Mouse (Mus musculus): ENCODE results near the gene Glud1. TPM values are rescaled to one million over a fixed set of nuclear protein-coding genes. Genes with fewer than 3 reads are reported as not detected.
A peak's percentile ranks its signal among the peaks of the same experiment; 100 is the strongest.

Glud1 gene
- polyA plus RNA-seq, 1 experiment = 196 TPM

DNA sequence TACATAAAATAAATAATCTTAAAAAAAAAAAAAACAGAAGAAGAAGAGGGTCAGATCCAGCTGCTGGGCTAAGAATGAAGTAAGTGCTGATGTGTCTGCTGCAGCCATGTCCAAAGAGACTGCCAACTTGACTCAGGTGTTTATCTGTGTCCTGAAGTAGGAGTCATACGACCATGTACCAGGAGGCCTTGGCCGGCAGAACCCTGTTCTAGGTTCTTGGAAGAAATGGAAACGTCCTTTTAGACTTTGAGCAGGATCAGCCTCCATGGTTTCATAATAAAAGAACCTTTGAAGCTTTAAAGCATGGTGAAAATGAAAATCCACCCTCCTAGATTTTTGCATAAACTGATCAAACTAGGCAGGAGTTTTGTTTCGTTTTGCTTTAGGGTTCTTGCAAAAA lies 43.9 kb downstream of the Glud1 start:
- no peak for DNase-seq
- no peak overlapping the region for H3K27ac ChIP-seq (ENCODE audit: insufficient read depth, low read length)
- no peak overlapping the region for H3K4me3 ChIP-seq (replicated peaks; ENCODE audit: insufficient read depth, low read depth, low read length)
- no peaks in the 10 kb centered on the region for H3K27me3 ChIP-seq (ENCODE audit: control insufficient read depth, insufficient read depth, low read length)
- no peaks in the 10 kb centered on the region for H3K4me1 ChIP-seq (ENCODE audit: control insufficient read depth, insufficient read depth, low read length)
- 89% methylated on average over 4 of the region's 4 CpGs for WGBS
- TF ChIP-seq CTCF (IDR thresholded peaks at IDR 0.05; ENCODE audit: borderline replicate concordance, insufficient read depth, low read depth, low read length) (no peak), POLR2A (IDR thresholded peaks at IDR 0.05; ENCODE audit: borderline replicate concordance, insufficient read depth, low read length) (no peak)

DNA sequence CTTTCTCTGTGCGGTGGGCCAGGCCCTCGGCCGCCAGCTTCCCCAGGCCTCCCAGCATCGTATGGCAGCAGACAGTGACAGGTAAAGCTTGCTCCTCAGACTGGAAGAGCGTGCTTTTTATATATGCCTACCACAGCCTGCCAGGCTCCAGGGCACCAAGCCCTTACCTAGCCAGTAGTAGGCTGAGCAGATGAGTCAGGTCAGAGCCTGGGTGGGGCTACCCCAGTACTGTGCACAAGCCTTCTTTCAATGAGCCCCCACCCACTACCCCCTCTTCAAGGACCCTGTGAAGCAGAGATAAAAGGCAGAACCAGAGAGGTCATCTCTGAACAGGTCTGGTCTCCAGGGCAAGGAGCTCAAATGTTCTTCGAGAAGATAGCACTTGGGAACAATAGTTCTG lies 44.8 kb downstream of the Glud1 start, which contains the start of gene Fam25c:
TSS of gene Fam25c (minus strand) at position 133 of the 400 bp plus-strand sequence.
- no peak within 1 kb of the TSS for H3K4me3 ChIP-seq (replicated peaks; ENCODE audit: insufficient read depth, low read depth, low read length)
- H3K27ac ChIP-seq (ENCODE audit: insufficient read depth, low read length) = no peak within 1 kb of the TSS
- 84% methylated on average over 6 of the region's 6 CpGs for WGBS
- DNase-seq = no peak
- TF ChIP-seq CTCF (IDR thresholded peaks at IDR 0.05; ENCODE audit: borderline replicate concordance, insufficient read depth, low read depth, low read length) = no peak
- no peak for TF ChIP-seq POLR2A (IDR thresholded peaks at IDR 0.05; ENCODE audit: borderline replicate concordance, insufficient read depth, low read length)
- H3K4me1 ChIP-seq (ENCODE audit: control insufficient read depth, insufficient read depth, low read length) = no peaks in the 10 kb centered on the region
- no peaks in the 10 kb centered on the region for H3K27me3 ChIP-seq (ENCODE audit: control insufficient read depth, insufficient read depth, low read length)

DNA sequence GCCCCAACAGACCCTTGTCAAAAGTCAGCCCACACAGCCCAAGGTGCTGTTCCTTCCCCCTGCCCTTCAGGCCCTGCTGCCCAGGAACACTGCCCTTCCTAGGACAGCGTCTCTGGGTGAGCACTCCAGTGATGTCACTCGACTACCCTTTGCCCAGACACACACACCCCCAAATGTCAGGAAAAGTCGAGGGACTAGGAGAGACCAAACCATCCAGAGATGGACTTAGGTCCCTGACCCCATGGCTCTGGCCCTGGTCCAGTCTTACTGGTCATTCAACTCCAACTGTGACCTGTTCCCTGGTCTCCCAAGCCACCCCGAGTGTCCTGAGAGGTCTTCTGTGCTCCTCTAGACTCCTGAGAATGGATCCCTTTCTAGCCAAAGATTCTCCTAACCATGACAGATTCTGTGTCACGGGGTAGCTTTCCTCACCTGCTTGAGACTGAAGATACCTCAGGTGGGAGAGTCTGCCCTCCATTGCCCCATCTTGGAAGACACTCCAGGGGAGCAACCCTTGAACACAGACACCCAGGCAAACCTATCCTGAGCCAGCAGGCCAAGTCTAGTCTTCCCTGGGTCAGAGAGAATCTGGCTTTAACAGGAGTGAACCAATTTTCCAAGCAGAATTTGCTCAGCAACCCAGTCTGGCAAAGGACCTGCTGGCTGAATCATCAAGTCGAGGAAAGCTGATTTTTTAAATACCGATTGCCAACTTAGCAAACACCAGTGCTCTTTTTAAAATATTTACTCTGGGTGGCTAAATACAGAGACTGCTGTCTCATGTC lies 47.3 kb downstream of the Glud1 start:
- H3K4me1 ChIP-seq (ENCODE audit: control insufficient read depth, insufficient read depth, low read length) = no peaks in the 10 kb centered on the region
- DNase-seq = no peak
- TF ChIP-seq CTCF (IDR thresholded peaks at IDR 0.05; ENCODE audit: borderline replicate concordance, insufficient read depth, low read depth, low read length) (no peak), POLR2A (IDR thresholded peaks at IDR 0.05; ENCODE audit: borderline replicate concordance, insufficient read depth, low read length) (no peak)
- no peak overlapping the region for H3K27ac ChIP-seq (ENCODE audit: insufficient read depth, low read length)
- H3K4me3 ChIP-seq (replicated peaks; ENCODE audit: insufficient read depth, low read depth, low read length) = no peak overlapping the region
- WGBS = 77% methylated on average over 7 of the region's 7 CpGs
- no peaks in the 10 kb centered on the region for H3K27me3 ChIP-seq (ENCODE audit: control insufficient read depth, insufficient read depth, low read length)

DNA sequence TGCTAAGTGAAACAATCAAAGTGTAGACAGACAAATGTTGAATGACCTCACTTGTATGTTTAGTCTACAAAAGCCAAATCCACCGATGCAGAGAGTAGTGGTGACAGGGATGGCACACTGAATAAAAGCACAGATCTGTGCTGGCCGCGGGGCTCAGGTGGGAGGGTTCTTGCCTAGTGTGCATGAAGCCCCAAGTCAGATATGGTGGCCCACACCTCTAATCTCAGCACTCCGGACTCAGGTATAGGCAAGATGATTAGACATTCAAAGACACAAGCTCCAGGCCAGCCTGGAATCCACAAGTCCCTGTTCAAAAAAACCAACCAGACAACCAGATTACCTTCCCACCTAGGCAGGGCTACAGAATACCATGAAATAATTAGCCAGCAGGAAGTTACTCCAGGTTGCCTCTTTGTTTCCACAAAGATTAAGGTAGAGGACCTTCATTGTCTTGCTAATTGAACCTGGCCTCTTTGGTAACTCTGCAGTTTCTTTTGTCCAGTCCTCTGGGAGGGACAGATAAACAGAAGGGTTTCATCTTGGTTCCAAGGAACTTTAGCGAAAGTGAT lies 49.2 kb downstream of the Glud1 start:
- Histone ChIP-seq H3K27ac (ENCODE audit: insufficient read depth, low read length) (no peak overlapping the region), H3K27me3 (ENCODE audit: control insufficient read depth, insufficient read depth, low read length) (no peaks in the 10 kb centered on the region), H3K4me3 (replicated peaks; ENCODE audit: insufficient read depth, low read depth, low read length) (no peak overlapping the region), H3K4me1 (ENCODE audit: control insufficient read depth, insufficient read depth, low read length) (peaks cover 2% of the 10 kb centered on the region; the same call in 1 of the 2 replicates)
- TF ChIP-seq POLR2A (IDR thresholded peaks at IDR 0.05; ENCODE audit: borderline replicate concordance, insufficient read depth, low read length) (no peak), CTCF (IDR thresholded peaks at IDR 0.05; ENCODE audit: borderline replicate concordance, insufficient read depth, low read depth, low read length) (no peak)
- 62% methylated on average over 5 of the region's 5 CpGs for WGBS
- no peak for DNase-seq

DNA sequence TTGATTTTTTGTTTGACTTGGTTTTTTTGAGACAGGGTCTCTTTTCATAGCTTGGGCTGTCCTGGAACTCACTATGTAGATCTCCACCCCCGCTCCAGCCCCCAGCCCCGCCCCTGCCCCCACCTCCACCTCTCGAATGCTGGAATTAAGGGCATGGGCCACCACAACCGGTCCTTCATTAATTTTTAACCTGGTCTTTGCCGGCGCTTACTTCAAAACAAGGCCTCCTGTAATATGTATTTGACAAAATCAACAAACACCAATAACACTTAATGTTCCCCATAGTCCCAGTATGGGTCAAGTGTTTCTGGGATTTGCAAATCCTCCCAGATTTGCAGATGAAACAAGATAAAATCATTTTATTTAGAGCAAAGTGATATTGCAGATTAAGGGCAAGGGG lies 49.7 kb downstream of the Glud1 start:
- Histone ChIP-seq H3K27ac (ENCODE audit: insufficient read depth, low read length) (no peak overlapping the region), H3K4me3 (replicated peaks; ENCODE audit: insufficient read depth, low read depth, low read length) (no peak overlapping the region), H3K4me1 (ENCODE audit: control insufficient read depth, insufficient read depth, low read length) (peaks cover 2% of the 10 kb centered on the region; the same call in 1 of the 2 replicates), H3K27me3 (ENCODE audit: control insufficient read depth, insufficient read depth, low read length) (no peaks in the 10 kb centered on the region)
- no peak for DNase-seq
- 62% methylated on average over 6 of the region's 6 CpGs for WGBS
- TF ChIP-seq POLR2A (IDR thresholded peaks at IDR 0.05; ENCODE audit: borderline replicate concordance, insufficient read depth, low read length) (no peak), CTCF (IDR thresholded peaks at IDR 0.05; ENCODE audit: borderline replicate concordance, insufficient read depth, low read depth, low read length) (no peak)

DNA sequence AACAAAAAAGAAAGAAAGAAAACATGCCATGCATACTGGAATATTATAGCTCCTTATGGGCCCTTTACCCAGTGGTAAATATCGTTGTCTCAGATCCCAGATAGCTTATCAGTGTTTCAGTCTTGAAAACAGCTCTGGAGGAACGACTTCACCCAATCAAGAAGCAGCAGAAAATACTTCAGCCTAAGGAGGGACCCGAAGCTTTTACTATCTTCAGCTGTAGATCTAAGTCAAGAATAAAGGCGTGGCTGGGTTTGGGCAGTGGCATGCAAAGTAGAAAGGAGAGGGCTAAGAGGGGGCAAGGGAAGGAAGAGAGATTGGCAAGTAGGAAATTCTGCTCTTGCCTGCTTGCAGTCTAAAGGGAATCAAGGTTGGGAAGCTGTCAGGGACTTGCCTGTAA lies 51.6 kb downstream of the Glud1 start:
- WGBS = 83% methylated on average over 4 of the region's 4 CpGs
- H3K27ac ChIP-seq (ENCODE audit: insufficient read depth, low read length) = no peak overlapping the region
- H3K27me3 ChIP-seq (ENCODE audit: control insufficient read depth, insufficient read depth, low read length) = no peaks in the 10 kb centered on the region
- DNase-seq = no peak
- H3K4me1 ChIP-seq (ENCODE audit: control insufficient read depth, insufficient read depth, low read length) = peaks cover 2% of the 10 kb centered on the region; the same call in 1 of the 2 replicates
- no peak overlapping the region for H3K4me3 ChIP-seq (replicated peaks; ENCODE audit: insufficient read depth, low read depth, low read length)
- TF ChIP-seq CTCF (IDR thresholded peaks at IDR 0.05; ENCODE audit: borderline replicate concordance, insufficient read depth, low read depth, low read length) (no peak), POLR2A (IDR thresholded peaks at IDR 0.05; ENCODE audit: borderline replicate concordance, insufficient read depth, low read length) (no peak)

DNA sequence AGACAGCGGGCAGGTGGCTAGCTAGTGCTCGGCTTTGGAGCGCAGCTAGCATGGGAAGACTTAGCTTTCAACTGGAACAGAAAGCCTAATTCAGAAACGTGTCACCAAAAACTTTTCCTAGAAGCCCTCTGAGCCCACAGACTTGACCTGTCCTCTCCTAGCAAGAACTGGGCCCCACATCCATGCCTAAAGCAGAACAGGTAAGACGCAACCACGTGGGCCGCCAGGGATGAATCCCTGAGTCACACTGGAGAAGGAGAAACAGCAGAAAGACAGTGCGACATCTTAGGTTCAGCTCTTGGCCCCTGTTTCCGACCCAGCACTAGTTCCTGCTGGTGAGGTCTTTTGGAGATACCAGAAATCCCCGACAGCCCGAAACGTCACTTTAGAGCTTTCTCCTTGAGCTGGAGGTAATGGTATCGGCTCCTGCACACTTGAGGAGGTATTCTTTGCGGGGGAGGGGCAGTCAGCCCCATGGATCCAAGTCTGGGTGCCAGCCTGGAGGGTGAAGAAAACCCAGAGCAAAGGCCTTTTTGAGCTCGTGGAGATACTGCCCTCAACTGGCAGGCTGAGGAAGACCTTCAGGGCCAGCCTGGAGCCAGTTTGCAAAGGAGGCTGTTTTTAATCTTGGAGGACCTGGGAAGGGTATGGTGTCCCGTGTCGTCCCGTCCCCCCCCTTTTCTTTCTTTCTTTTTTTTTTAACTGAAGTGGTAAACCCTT lies 52.4 kb downstream of the Glud1 start:
- Histone ChIP-seq H3K4me3 (replicated peaks; ENCODE audit: insufficient read depth, low read depth, low read length) (peak overlapping the region; percentile 71), H3K27me3 (ENCODE audit: control insufficient read depth, insufficient read depth, low read length) (no peaks in the 10 kb centered on the region), H3K27ac (ENCODE audit: insufficient read depth, low read length) (no peak overlapping the region), H3K4me1 (ENCODE audit: control insufficient read depth, insufficient read depth, low read length) (peaks cover 2% of the 10 kb centered on the region; the same call in 1 of the 2 replicates)
- TF ChIP-seq POLR2A (IDR thresholded peaks at IDR 0.05; ENCODE audit: borderline replicate concordance, insufficient read depth, low read length) = peak; percentile 23; the same call in 1 of the 2 replicates
- peak; percentile 79 for TF ChIP-seq CTCF (IDR thresholded peaks at IDR 0.05; ENCODE audit: borderline replicate concordance, insufficient read depth, low read depth, low read length)
- WGBS = 40% methylated on average over 18 of the region's 18 CpGs
- peak; percentile 80 to 82 for DNase-seq
